Mouse (Mus musculus): ENCODE measurements around the gene Cradd.

- TF ChIP-seq GATA1 (IDR thresholded peaks at IDR 0.05; ENCODE audit: borderline replicate concordance, low read length) = no peak
- TF ChIP-seq FLI1 (IDR thresholded peaks at IDR 0.05; ENCODE audit: low read length) = no peak
Observed at GRCm38 (mm10) chr10:95183051-95183450, 140.9 kb downstream of the Cradd start.
